Mouse (Mus musculus) heart, embryonic 12.5 days (tissue): ENCODE results near the gene Fbxw21. TPM values are rescaled to one million over a fixed set of nuclear protein-coding genes. Genes with fewer than 3 reads are reported as not detected.

Experiments used
- ATAC-seq: fragments of 200-750 bp; cut with Nextera tagmentation; 2 replicates; pipeline ENCODE4 v1.8.0; 2017; ENCODE audit warnings: moderate TSS enrichment, moderate library complexity; ENCODE audit not compliant: insufficient number of reproducible peaks, low FRiP score
- H3K27ac ChIP-seq: fragments of 300-500 bp; sonication (generic); 2 replicates; pipeline ENCODE4 v1.5.1; 2016; ENCODE audit warnings: mild to moderate bottlenecking, moderate library complexity; ENCODE audit not compliant: poor library complexity, severe bottlenecking
- H3K27me3 ChIP-seq: fragments of 300-500 bp; sonication (generic); replicated peaks from 2 replicates; pipeline ENCODE4 v1.6.1; 2016; ENCODE audit warnings: mild to moderate bottlenecking, moderate library complexity
- H3K36me3 ChIP-seq: fragments of 300-500 bp; sonication (generic); 2 replicates; pipeline ENCODE4 v1.6.1; 2016; ENCODE audit warnings: mild to moderate bottlenecking, moderate library complexity
- H3K4me1 ChIP-seq: fragments of 300-500 bp; sonication (generic); replicated peaks from 2 replicates; pipeline ENCODE4 v1.6.1; 2016; ENCODE audit warnings: mild to moderate bottlenecking
- H3K4me2 ChIP-seq: fragments of 300-500 bp; sonication (generic); 2 replicates; pipeline ENCODE4 v1.6.1; 2016; ENCODE audit warnings: mild to moderate bottlenecking, moderate library complexity
- H3K4me3 ChIP-seq: fragments of 300-500 bp; sonication (generic); 2 replicates; pipeline ENCODE4 v1.5.1; 2016; ENCODE audit warnings: mild to moderate bottlenecking
- H3K9ac ChIP-seq: fragments of 300-500 bp; sonication (generic); 2 replicates; pipeline ENCODE4 v1.6.1; 2016; ENCODE audit warnings: mild to moderate bottlenecking, moderate library complexity
- H3K9me3 ChIP-seq: fragments of 300-500 bp; sonication (generic); replicated peaks from 2 replicates; pipeline ENCODE4 v1.6.1; 2016; ENCODE audit warnings: mild to moderate bottlenecking, moderate library complexity
- WGBS: fragments of 180-500 bp; shearing (Covaris S2); methylation state at CpG from one replicate; pipeline ENCODE4 v1.1.7; 2016; 5-methylcytosine and 5-hydroxymethylcytosine counted together
- polyA plus RNA-seq: library from polyadenylated mRNA; unstranded; fragments of >200 nt; fragmentation: Nextera tagmentation; extraction: Ambion mirVana; gene quantifications from 2 replicates; pipeline ENCODE4 v1.2.1, GENCODE M21; 2016

The Fbxw21 gene
- polyA plus RNA-seq, 1 experiment from 2014 or later = not detected

DNA sequence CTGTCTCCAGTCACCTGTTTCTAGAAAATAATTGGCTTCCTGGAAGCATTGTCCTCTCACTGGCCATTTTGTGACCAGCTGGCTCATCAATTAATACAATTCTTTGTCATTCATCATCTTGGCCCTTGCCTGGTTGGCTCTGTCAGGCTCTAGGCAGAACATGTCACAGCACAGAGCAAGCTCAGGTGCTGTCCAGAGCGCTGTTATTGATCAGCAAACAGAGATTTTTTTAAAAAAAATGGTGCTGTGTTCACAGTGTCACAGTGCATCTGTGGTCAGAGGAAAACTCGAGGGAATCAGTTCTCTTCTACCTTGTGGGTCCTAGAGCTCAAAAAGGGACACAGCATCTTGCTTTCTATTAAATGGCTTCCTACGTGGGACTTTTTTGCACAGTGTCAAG, 36.4 kb downstream of the Fbxw21 start:
- no peak for ATAC-seq
- 70% methylated on average over 3 of the region's 3 CpGs for WGBS
- Histone ChIP-seq H3K9me3 (no peaks in the 10 kb centered on the region), H3K4me1 (peaks cover 8% of the 10 kb centered on the region; the same call in 1 of the 2 replicates), H3K36me3 (no peaks in the 10 kb centered on the region), H3K9ac (no peak overlapping the region), H3K4me2 (no peak overlapping the region), H3K27ac (no peak overlapping the region), H3K27me3 (0 out of 2 replicates have a peak, but pooled peaks cover 3% of the 10 kb centered on the region), H3K4me3 (no peak overlapping the region)

- no peak overlapping the region for H3K9ac ChIP-seq
These were observed 36.8 kb downstream of the Fbxw21 start for GRCm38 (mm10) chr9:109125043-109125442.

GRCm38 (mm10) chr9:109124164-109124563, 37.7 kb downstream of the Fbxw21 start:
- Histone ChIP-seq H3K27me3 (0 out of 2 replicates have a peak, but pooled peaks cover 3% of the 10 kb centered on the region), H3K4me3 (no peak overlapping the region), H3K9ac (no peak overlapping the region), H3K9me3 (no peaks in the 10 kb centered on the region), H3K36me3 (peaks cover 9% of the 10 kb centered on the region; the same call in 1 of the 2 replicates), H3K4me2 (no peak overlapping the region), H3K27ac (no peak overlapping the region), H3K4me1 (peaks cover 8% of the 10 kb centered on the region; the same call in 1 of the 2 replicates)
- no peak for ATAC-seq
- 87% methylated on average over 3 of the region's 3 CpGs for WGBS

More at GRCm38 (mm10) chr9:109125043-109125442, 36.8 kb downstream of the Fbxw21 start:
- Histone ChIP-seq H3K27me3 (0 out of 2 replicates have a peak, but pooled peaks cover 3% of the 10 kb centered on the region), H3K4me1 (peaks cover 8% of the 10 kb centered on the region; the same call in 1 of the 2 replicates), H3K27ac (no peak overlapping the region), H3K4me2 (no peak overlapping the region), H3K36me3 (no peaks in the 10 kb centered on the region), H3K9me3 (no peaks in the 10 kb centered on the region), H3K4me3 (no peak overlapping the region)
- no peak for ATAC-seq
- WGBS = 75% methylated on average over 2 of the region's 2 CpGs

DNA sequence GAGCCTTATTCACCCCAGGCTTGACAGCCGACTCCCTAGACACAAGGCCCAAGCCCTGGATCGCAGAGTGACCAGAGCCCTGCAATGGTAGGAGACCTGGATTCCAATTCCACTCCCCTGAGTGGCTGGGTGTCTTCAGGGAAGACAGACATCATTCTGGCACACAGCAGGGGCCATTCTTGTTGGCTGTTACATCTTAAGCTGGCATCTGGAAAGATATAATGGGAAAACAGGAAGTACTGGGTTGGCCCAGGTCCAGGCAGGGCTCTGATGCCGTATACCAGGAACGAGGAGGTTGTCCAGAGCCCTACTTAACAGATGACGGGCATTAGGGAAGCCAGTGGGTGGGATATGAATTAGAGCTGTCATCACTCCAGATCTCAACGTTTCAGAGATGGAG, 38.6 kb downstream of the Fbxw21 start:
- Histone ChIP-seq H3K9ac (no peak overlapping the region), H3K4me3 (no peak overlapping the region), H3K4me1 (peaks cover 8% of the 10 kb centered on the region; the same call in 1 of the 2 replicates), H3K36me3 (peaks cover 18% of the 10 kb centered on the region), H3K4me2 (no peak overlapping the region), H3K27ac (no peak overlapping the region), H3K27me3 (0 out of 2 replicates have a peak, but pooled peaks cover 3% of the 10 kb centered on the region), H3K9me3 (no peaks in the 10 kb centered on the region)
- WGBS = 30% methylated on average over 6 of the region's 6 CpGs
- ATAC-seq = no peak

GRCm38 (mm10) chr9:109122553-109123085, 39.2 kb downstream of the Fbxw21 start:
- WGBS = 43% methylated on average over 2 of the region's 2 CpGs
- Histone ChIP-seq H3K4me3 (no peak overlapping the region), H3K27me3 (0 out of 2 replicates have a peak, but pooled peaks cover 3% of the 10 kb centered on the region), H3K36me3 (peaks cover 24% of the 10 kb centered on the region), H3K4me2 (no peak overlapping the region), H3K27ac (no peak overlapping the region), H3K9me3 (no peaks in the 10 kb centered on the region), H3K9ac (no peak overlapping the region), H3K4me1 (peaks cover 8% of the 10 kb centered on the region; the same call in 1 of the 2 replicates)
- no peak for ATAC-seq

DNA sequence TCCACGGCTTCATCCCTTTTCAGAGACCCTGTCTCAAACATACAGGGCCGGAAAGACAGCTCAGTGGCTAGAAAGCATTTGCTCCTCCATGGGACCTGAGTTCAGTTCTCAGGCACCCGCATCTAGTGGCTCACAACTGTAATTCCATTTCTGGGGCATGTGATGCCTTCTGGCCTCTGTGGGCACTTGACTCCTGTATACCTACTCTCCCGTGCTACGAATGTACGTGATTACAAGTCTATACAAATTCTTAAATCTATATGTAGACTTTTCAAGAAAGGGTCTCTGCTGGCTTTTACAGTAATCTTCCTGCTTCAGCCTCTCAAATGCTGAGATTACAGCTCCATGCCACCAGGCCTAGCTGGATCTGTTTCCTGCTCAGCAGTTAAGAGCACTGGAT, 40.9 kb downstream of the Fbxw21 start:
- Histone ChIP-seq H3K27ac (no peak overlapping the region), H3K4me1 (peaks cover 8% of the 10 kb centered on the region; the same call in 1 of the 2 replicates), H3K9ac (no peak overlapping the region), H3K4me2 (no peak overlapping the region), H3K36me3 (peaks cover 41% of the 10 kb centered on the region), H3K9me3 (no peaks in the 10 kb centered on the region), H3K4me3 (no peak overlapping the region), H3K27me3 (0 out of 2 replicates have a peak, but pooled peaks cover 3% of the 10 kb centered on the region)
- ATAC-seq = no peak
- WGBS = 85% methylated on average over 6 of the region's 6 CpGs

DNA sequence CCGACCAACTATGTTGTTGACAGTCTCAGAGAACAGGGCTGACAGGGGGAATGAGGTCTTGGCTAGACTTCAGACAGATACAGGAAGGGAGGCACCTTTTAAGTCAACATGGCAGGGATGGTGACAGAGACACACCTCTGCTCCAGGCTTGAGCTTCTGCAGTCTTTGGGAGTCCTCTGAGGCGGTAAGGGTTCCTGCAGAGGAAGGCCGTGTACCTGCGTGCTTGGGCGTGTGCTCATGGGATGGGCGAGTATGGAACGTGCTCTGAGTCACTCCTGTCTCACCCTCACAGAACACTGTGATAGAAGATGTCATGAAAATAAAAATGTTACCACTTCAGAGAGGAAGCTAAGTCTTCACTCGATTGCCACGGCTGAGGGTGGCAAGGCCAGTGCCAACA, 42.3 kb downstream of the Fbxw21 start:
- Histone ChIP-seq H3K4me3 (no peak overlapping the region), H3K9me3 (no peaks in the 10 kb centered on the region), H3K9ac (no peak overlapping the region), H3K4me1 (peaks cover 8% of the 10 kb centered on the region; the same call in 1 of the 2 replicates), H3K4me2 (no peak overlapping the region), H3K36me3 (peaks cover 55% of the 10 kb centered on the region), H3K27me3 (0 out of 2 replicates have a peak, but pooled peaks cover 3% of the 10 kb centered on the region), H3K27ac (no peak overlapping the region)
- WGBS = 84% methylated on average over 9 of the region's 9 CpGs
- no peak for ATAC-seq

GRCm38 (mm10) chr9:109118106-109118505, 43.7 kb downstream of the Fbxw21 start:
- WGBS = 78% methylated on average over 4 of the region's 4 CpGs
- ATAC-seq = no peak
- no peak overlapping the region for H3K9ac ChIP-seq
- H3K4me1 ChIP-seq = peaks cover 3% of the 10 kb centered on the region; the same call in 1 of the 2 replicates
- no peak overlapping the region for H3K27ac ChIP-seq
- H3K4me2 ChIP-seq = no peak overlapping the region
- no peak overlapping the region for H3K4me3 ChIP-seq
- no peaks in the 10 kb centered on the region for H3K27me3 ChIP-seq
- H3K36me3 ChIP-seq = peaks cover 69% of the 10 kb centered on the region
- no peaks in the 10 kb centered on the region for H3K9me3 ChIP-seq

DNA sequence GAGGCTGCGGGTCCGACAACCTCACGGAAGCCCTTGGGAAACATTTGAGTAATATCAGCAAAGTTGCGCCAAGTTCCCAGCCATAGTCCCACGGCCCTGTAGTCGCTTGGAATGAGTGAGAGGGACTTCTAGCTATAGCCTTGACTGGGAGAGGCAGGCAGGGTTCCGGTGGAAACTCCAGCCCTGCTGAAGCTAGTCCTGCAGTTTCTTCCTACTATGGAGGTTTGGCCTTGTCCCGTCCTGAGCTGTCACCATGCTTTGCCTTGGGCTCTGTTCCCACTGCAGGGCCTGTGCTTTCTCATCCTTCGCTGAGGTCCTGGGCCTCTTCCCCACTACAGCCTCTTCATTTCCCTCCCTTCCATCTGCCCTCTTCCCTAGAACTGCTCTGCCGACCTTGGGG, 45.6 kb downstream of the Fbxw21 start:
- 90% methylated on average over 10 of the region's 10 CpGs for WGBS
- Histone ChIP-seq H3K4me2 (no peak overlapping the region), H3K9ac (no peak overlapping the region), H3K9me3 (no peaks in the 10 kb centered on the region), H3K27ac (no peak overlapping the region), H3K36me3 (peaks cover 88% of the 10 kb centered on the region), H3K4me1 (no peaks in the 10 kb centered on the region; the same call in 1 of the 2 replicates), H3K27me3 (no peaks in the 10 kb centered on the region), H3K4me3 (no peak overlapping the region)
- ATAC-seq = no peak

- Histone ChIP-seq H3K9me3 (no peaks in the 10 kb centered on the region), H3K9ac (no peak overlapping the region), H3K4me3 (no peak overlapping the region), H3K4me1 (no peaks in the 10 kb centered on the region; the same call in 1 of the 2 replicates), H3K36me3 (peaks cover 100% of the 10 kb centered on the region), H3K27me3 (no peaks in the 10 kb centered on the region), H3K4me2 (no peak overlapping the region), H3K27ac (no peak overlapping the region)
- WGBS = 85% methylated on average over 7 of the region's 7 CpGs
- no peak for ATAC-seq
These were observed 47.0 kb downstream of the Fbxw21 start for GRCm38 (mm10) chr9:109114871-109115270.

DNA sequence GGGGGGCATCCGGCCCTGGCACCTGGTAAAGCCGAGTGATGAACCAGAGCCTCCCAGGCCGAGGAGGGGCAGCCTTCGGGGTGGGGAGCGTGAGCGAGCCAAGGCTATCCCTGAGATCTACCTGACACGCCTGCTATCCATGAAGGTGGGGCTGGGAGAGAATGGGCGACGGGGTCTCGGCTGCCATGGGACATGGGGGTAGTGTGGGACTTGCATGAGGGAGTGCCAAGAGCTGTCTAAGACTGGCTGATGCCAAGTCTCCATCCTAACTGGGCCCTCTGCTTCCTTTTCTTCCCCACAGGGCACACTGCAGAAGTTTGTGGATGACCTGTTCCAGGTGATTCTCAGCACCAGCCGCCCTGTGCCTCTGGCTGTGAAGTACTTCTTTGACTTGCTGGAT, 47.6 kb downstream of the Fbxw21 start:
- Histone ChIP-seq H3K27ac (no peak overlapping the region), H3K4me1 (no peaks in the 10 kb centered on the region; the same call in 1 of the 2 replicates), H3K4me3 (no peak overlapping the region), H3K4me2 (no peak overlapping the region), H3K9me3 (no peaks in the 10 kb centered on the region), H3K36me3 (peaks cover 100% of the 10 kb centered on the region), H3K9ac (no peak overlapping the region), H3K27me3 (no peaks in the 10 kb centered on the region)
- 91% methylated on average over 11 of the region's 11 CpGs for WGBS
- ATAC-seq = no peak
